Mouse (Mus musculus) urinary bladder, adult 18-20 months (tissue): ENCODE measurements around the gene Hnrnpl.

Source experiments
- DNase-seq, 2 experiments: peaks; one replicate each; pipeline ENCODE4 v3.0.0; 2022; ENCODE audit warnings: low spot score in 2 of 2, mixed read lengths in 2 of 2

The Hnrnpl gene

DNA sequence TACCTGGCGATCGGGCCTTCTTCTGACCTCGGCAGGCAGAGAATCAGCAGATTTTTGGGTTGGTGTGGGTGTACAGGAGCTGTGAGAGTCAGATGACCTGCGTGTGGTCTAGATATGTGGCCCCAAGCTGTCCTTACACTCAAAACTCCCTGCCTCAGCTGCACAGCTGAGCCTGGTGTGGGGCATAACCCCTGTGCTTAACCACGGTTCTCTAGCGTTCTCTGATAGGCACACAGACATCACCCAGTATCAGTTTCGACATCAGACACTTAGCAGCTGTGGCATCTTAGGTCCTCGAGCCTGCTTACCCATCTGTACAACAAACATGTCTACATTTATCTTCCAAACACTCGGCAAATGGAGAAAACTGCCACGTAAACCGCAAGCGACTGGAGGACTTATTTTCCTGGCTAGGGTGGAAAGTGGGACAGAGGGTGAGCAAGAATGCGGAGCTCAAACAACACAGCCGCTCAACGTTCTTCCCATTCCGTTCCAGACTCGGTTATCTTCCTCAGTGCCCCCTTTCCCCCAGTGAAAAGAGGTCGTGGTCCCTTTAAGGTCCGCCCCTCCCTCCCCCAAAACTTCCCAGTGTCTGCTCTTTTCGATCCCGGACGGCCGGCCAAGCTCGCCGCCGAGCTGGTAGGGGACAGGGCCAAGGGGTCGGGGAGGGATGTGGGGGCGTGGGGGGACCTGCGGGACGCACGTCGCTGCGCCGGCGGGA is at the start of gene Hnrnpl:
Hnrnpl (plus strand) TSS at position 321 of the 721 bp plus-strand sequence.
- peak in 1 of 2 experiments; percentile 61 for DNase-seq

- DNase-seq: no peak
Observed at GRCm38 (mm10) chr7:28758623-28759022, 49.7 kb upstream of the Hnrnpl start.

- no peak for DNase-seq
Observed at GRCm38 (mm10) chr7:28761907-28762306, 46.4 kb upstream of the Hnrnpl start.

DNA sequence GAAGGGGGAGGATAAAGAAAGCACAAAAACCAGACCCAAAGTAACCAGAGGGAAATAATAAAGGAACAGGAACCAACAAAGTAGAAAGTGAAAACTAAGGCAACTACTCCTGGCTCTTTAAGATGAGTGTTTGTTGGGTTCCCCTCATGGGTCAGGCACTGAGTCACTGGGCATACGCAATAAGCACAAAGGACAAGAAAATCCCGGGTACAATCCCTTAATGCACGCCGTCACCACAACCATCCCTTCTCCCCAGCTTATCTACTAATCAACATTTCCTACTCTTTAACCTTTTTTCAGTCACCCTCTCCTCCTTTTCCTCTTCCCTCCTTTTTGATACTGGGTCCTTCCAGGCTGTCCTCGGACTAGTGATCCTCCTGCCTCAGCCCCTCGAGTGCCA is 43.1 kb upstream of the Hnrnpl start:
- DNase-seq: no peak

DNA sequence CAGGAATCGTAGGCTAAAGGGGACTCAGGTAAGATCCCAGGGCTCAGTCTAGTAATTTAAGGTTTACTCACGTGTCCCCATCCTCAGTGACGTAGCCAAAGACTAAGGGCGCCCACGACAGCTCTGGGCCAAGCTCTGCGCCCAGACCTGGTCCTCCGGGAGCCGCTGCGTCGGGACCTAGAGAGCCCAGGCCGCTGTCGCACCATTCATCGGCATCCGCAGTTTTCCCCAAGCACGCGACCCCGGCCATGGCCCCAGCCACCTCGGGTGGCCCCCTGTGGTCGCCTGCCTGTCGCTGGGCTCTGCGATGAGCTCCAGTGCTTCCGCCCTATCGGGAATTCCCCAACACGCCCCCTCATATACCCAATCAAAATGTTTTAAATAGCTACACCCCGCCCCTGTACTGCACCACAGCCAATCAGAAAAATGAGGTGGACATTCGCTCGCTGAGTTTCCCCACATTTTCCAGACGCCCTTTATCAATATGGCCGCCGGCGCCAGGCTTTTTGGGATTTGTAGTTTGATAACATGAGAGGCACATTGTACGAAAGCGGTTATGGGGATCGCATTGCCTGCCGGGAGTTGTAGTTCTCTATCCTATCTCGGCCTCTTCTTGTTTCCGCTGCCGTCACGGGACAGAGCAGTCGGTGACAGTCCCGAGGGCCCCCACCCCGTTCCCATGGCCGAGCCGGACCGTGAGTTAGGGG is 42.0 kb upstream of the Hnrnpl start, which contains the start of gene Sirt2:
Sirt2 (plus strand) TSS at position 563 of the 707 bp plus-strand sequence.
- DNase-seq: peak; percentile 86 to 98

DNA sequence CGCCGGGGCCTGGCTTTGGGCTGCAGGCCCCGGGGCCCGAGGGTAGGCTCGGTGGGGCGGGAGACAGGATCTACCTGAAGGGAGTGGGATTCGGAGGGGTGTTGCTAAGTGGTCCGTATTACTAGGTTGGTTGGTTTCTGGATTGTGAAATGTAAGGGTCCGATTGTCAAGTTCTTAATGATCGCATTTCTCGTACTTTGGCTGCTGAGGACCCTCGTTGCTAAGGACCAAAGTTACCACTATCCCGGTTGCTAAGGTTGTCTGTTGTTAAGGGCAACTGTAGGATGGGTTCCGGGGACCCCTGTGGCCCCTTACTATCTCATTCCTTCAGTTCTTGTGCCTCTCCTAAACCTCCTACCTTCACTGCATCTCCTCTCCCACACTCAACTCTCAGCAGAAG is 41.4 kb upstream of the Hnrnpl start:
- no peak for DNase-seq

- no peak for DNase-seq
Observed at GRCm38 (mm10) chr7:28767462-28767965, 40.8 kb upstream of the Hnrnpl start, which contains the start of gene Nfkbib. TSS of gene Nfkbib (minus strand) at chr7:28767512.

- no peak for DNase-seq
Observed at GRCm38 (mm10) chr7:28769414-28769958, 38.9 kb upstream of the Hnrnpl start.

DNA sequence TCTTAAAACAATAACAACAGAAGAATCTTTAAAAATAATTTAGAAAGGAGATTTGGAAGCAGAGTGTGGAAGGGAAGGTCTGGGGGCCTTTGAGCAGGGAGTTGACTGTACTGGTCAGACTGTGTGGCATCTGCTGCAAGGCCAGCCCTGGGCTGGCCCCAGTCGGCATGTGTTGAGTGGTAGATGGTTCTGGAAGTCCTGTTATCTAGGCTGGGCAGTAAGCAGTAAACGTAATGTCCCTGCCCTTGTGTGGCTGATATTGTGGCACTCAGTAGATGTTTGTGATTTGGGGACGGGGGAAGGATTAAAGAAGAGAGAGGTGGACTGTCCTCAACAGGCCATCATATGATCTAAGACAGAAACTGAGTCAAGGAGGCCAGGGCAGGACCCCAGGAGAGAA is 38.0 kb upstream of the Hnrnpl start:
- no peak for DNase-seq

GRCm38 (mm10) chr7:28771867-28772266 is 36.5 kb upstream of the Hnrnpl start:
- no peak for DNase-seq

- DNase-seq: no peak
Observed at GRCm38 (mm10) chr7:28773163-28773562, 35.2 kb upstream of the Hnrnpl start.

DNA sequence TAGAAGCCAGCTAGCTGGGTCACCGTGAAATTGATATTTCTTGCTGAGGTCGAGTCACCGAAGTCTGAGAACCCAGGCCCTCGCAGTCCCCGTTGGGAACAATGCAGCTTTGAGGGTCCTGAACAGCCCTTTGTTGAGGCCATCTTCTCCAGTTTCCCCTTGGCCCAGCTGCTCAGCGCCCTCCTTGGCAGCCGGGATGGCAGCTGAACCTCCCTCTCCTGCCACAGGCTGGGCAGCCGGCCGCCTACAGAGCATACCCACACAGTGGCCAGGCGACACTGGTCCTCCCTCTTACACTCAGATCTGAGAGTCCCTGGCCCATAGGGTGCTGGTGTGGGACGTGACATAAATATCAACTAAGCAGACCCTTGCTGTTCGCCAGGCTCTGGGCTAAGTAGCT is 34.2 kb upstream of the Hnrnpl start:
- no peak for DNase-seq

GRCm38 (mm10) chr7:28775129-28775528 is 33.2 kb upstream of the Hnrnpl start:
- no peak for DNase-seq

DNA sequence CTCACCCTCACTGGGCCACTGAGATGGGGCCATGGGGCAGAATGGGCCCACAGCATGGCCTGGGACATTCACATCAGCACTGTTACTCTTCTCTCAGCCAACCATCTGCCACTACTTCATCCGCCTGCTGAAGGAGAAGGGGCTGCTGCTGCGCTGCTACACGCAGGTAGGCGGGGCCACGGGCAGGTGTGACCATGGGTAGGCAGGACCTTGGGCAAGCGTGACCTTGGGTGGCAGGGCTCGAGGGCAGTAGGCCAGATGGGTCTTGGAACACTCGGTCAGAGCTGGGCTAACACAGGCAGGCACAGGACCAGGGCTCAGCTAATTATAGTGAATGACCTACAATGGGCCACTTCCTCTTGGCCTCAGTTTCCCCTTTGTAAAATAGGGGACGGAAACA is 29.5 kb upstream of the Hnrnpl start:
- DNase-seq: no peak

- DNase-seq: peak; percentile 81 to 82
Observed at GRCm38 (mm10) chr7:28780067-28780658, 28.2 kb upstream of the Hnrnpl start.

DNA sequence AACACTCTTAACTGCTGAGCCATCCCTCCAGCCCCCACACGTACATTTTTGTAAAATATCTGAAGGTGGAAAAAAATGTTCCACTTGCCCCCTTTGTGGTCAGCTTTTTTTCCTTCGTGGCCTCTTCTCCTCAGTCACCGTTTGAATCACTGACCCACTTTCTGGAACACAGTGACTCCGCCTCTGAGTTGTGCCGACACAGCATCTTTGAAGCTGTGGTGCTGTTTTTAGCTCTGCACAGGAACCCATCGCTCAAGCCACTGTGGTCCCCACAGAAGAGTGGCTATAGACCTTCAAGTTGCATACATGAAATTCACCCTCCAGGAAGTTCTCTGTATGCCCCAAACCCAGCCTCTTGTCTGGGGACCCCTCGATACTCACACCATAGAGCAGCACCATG is 27.5 kb upstream of the Hnrnpl start:
- DNase-seq: no peak

DNA sequence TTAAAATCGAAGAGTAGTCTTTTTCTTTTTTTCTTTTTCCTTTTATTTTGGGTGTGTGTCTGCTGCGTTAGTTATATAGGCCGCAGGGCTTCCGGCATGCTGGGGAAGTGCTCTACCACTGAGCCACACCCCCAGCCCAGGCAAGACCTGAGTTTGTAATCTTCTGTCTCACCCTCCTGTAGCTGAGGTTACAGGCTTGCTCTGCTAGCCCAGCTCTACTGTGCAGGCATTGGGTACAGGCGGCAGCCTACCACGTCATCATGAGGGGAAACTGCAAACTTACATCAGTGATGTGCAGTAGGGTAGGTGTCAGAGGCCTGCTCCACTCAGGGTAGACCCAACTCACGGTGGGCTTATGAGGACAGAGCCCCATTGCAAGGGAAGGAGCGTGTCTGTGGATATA is 27.1 kb upstream of the Hnrnpl start:
- DNase-seq: no peak

DNA sequence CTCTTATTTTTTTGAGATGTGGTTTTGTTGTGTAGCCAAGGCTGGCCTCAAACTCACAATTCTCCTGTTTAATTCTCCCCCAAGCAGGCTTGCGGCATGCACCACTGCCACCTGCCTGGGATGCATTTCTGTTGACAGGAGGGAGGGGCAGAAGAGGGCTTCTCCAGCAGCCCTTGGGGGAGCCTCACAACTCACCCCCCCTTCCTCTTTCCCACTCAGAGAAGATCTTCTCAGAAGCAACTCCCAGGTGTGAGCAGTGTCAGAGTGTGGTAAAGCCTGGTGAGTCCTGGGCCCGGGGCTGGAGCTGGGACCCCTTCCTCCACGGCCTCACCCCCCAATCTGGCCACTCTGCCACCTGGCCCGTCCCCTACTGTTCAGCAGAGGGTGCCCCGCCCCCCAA is 23.2 kb upstream of the Hnrnpl start:
- DNase-seq: no peak

- no peak for DNase-seq
Observed at GRCm38 (mm10) chr7:28787884-28788283, 20.5 kb upstream of the Hnrnpl start.

DNA sequence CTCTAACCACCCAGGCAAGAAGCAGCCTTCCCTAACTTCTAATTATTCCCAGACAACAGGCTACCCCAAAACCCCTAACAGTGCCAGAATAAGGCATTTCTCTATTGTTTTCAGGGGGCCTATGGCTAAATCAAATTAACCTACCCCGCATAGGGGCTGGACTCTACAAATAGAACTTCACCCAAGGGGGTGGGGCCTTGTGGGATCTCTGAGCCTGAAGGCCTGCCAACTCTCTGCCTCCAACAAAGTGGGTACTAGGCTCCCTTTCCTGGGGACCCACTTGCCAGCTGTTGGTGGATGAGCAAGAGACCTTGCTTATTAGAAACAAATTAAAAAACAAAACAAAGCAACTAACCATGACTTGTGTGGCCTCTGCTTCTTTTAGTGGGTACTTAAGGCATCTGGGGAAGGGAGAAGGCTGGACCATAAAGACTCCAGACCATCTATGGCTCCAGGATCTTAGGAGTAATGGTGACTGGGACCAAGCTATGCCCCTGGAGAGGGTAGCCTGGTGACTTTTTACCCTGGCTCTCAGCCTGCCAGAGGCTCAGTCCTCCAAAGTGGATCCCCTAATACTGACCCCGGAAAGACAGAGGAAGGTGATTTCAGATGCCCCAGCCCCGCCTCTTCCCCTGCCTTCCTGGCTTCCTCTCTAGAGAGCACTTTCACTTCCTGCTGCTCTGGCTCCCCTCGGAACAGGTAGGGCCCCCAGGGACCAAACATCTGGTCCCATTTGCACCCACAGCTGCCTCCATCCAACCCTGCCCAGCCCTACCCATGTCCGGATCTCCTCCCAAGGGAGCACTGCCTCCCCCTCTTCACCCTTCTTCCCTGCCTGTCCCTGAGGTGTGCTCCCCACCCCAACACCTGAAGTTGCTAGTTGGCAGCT is 19.8 kb upstream of the Hnrnpl start, which contains the start of gene Rinl:
Rinl (plus strand) TSS at position 663 of the 889 bp plus-strand sequence.
- no peak for DNase-seq

DNA sequence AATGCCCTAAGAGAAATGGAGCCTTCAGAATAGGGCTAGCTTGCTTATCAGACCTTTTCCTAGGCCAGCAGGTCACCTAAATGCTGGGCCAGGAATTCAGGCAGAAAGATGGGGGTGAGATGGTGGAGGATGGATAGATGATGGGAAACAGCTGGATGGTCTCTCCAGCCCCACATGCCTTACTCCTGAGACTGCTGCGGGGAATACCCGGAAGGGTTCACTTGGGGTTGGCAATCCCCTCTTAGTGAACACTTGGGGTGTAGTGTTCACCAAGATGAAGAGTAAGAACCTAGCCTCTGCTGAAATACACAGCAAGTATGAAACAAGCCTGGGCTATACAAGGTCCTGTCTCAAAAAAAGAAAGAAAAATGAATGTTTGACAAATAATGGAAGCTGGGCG is 19.1 kb upstream of the Hnrnpl start:
- DNase-seq: no peak
